Mouse (Mus musculus) lung, postnatal 0 days (tissue): ENCODE data around the gene Parp14. TPM values are rescaled to one million over a fixed set of nuclear protein-coding genes. Genes with fewer than 3 reads are reported as not detected.
"Not testable (repeated sequence)": the region's sequence is repeated elsewhere in the genome, so short reads cannot be mapped to it uniquely, and the experiment has no call there.

Experiments
- ATAC-seq: fragments of 200-750 bp; cut with Nextera tagmentation; 2 replicates; pipeline ENCODE4 v1.8.0; 2017; ENCODE audit warnings: moderate library complexity
- DNase-seq: peaks from one replicate; pipeline ENCODE4 v3.0.0-alpha.2; 2016; ENCODE audit warnings: low spot score
- H3K27ac ChIP-seq: fragments of 300-500 bp; sonication (generic); 2 replicates; pipeline ENCODE4 v1.5.1; 2014; ENCODE audit warnings: antibody characterized with exemption, mild to moderate bottlenecking, low read length, mixed read lengths
- H3K27me3 ChIP-seq: fragments of 300-500 bp; sonication (generic); replicated peaks from 2 replicates; pipeline ENCODE4 v1.6.1; 2014; ENCODE audit warnings: low read length, mixed read lengths; ENCODE audit not compliant: insufficient read depth
- H3K36me3 ChIP-seq: fragments of 300-500 bp; sonication (generic); 2 replicates; pipeline ENCODE4 v1.6.1; 2014; ENCODE audit warnings: low read length, mixed read lengths; ENCODE audit not compliant: insufficient read depth
- H3K4me1 ChIP-seq: fragments of 300-500 bp; sonication (generic); 2 replicates; pipeline ENCODE4 v1.6.1; 2014; ENCODE audit warnings: antibody characterized with exemption, low read depth, low read length, mixed read lengths; ENCODE audit not compliant: insufficient read depth
- H3K4me2 ChIP-seq: fragments of 300-500 bp; sonication (generic); replicated peaks from 2 replicates; pipeline ENCODE4 v1.6.1; 2014; ENCODE audit warnings: low read depth, mild to moderate bottlenecking, low read length, moderate library complexity, mixed read lengths
- H3K4me3 ChIP-seq: fragments of 300-500 bp; sonication (generic); 2 replicates; pipeline ENCODE4 v1.5.1; 2014; ENCODE audit warnings: low read depth, low read length
- H3K9ac ChIP-seq: fragments of 300-500 bp; sonication (generic); replicated peaks from 2 replicates; pipeline ENCODE4 v1.6.1; 2014; ENCODE audit warnings: low read depth, mild to moderate bottlenecking
- H3K9me3 ChIP-seq: fragments of 300-500 bp; sonication (generic); 2 replicates; pipeline ENCODE4 v1.6.1; 2016; ENCODE audit warnings: low read length, mixed read lengths
- CTCF ChIP-seq: IDR thresholded peaks from 2 replicates; pipeline ENCODE4 v1.5.1; 2016; ENCODE audit warnings: antibody characterized with exemption, mild to moderate bottlenecking
- EP300 ChIP-seq: IDR thresholded peaks from 2 replicates; pipeline ENCODE4 v1.6.1; 2016; ENCODE audit warnings: antibody characterized with exemption, mild to moderate bottlenecking, control low read depth
- WGBS: fragments of 180-500 bp; shearing (Covaris S2); extraction: QIAGEN DNeasy Blood & Tissue Kit; methylation state at CpG from one replicate; pipeline ENCODE4 v1.1.7; 2014; 5-methylcytosine and 5-hydroxymethylcytosine counted together
- polyA plus RNA-seq: library from polyadenylated mRNA; unstranded; fragments of >200 nt; fragmentation: Nextera tagmentation; extraction: Ambion mirVana; gene quantifications from 2 replicates; pipeline ENCODE4 v1.2.1, GENCODE M21; 2015

The Parp14 gene
- polyA plus RNA-seq, 1 experiment from 2014 or later = 2.9 TPM

DNA sequence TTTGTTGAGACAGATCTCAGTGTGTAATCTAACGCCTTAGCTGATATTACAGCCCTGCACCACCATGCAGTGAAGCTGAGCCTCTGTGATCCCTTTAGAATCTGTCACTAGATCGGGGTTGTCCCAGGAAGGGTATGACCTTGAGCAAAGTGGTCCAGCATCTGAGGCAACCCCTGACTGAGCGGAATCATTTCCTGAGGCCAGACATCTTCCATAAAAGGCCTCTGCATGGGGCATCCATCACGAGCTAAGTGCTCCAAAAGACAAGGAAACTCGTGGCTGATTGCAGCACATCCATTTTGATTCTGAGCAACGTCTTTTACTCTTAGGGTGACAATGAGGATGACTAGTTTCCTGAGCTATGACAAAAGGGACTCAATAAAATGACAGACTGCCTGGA lies 23.7 kb upstream of the Parp14 start:
- no peaks in the 10 kb centered on the region for H3K36me3 ChIP-seq
- no peak overlapping the region for H3K4me3 ChIP-seq
- H3K27me3 ChIP-seq = no peaks in the 10 kb centered on the region
- 50% methylated on average over 6 of the region's 6 CpGs for WGBS
- H3K27ac ChIP-seq = no peak overlapping the region
- no peak overlapping the region for H3K4me2 ChIP-seq
- no peaks in the 10 kb centered on the region for H3K9me3 ChIP-seq
- TF ChIP-seq CTCF = no peak
- TF ChIP-seq EP300 = no peak
- DNase-seq = no peak
- no peak for ATAC-seq
- no peak overlapping the region for H3K9ac ChIP-seq
- H3K4me1 ChIP-seq = no peaks in the 10 kb centered on the region

DNA sequence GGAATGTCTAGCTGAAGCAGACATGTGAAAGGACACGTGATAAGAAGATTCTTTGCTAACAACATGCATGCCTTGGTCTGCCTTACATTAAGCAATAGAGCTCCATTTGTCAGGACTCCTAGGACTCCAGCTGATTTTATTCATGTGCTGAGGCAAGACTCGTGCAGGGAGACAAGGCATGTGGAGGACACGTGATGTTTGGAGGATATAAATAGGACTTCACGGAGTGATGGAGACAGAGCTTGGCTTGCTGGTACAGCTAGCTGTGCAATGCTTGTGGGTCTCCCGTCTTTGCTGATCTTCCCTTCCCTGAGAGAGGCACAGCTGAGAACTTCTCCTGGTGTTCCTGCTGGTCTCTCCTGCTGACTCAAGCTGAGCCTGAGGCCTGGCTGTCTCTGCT lies 20.3 kb upstream of the Parp14 start:
- 61% methylated on average over 5 of the region's 5 CpGs for WGBS
- not testable (repeated sequence) for H3K9ac ChIP-seq, H3K4me3 ChIP-seq, H3K27me3 ChIP-seq, H3K36me3 ChIP-seq, H3K27ac ChIP-seq, H3K9me3 ChIP-seq, H3K4me1 ChIP-seq, ATAC-seq, H3K4me2 ChIP-seq
- DNase-seq = peak; percentile 15

DNA sequence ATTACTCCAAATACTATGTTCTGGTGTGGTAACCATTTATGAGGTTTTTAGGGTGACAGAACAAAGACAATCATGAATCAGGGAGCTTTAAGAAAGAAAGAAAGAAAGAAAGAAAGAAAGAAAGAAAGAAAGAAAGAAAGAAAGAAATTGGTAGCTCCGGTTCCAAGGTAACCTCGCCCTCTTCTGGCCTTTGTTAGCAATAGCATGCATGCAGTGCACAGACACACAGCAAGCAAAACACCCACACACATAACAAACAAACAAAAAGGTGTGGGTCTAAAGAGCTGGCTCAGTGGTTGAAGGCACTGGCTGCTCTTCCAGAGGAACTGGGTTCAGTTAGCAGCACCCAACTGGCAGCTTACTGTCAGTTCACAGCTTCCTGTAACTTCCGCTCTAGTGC lies 19.3 kb upstream of the Parp14 start:
- H3K9me3 ChIP-seq = no peaks in the 10 kb centered on the region
- ATAC-seq (no peak), DNase-seq (no peak)
- no peak for TF ChIP-seq EP300
- TF ChIP-seq CTCF = peak; percentile 60
- no peaks in the 10 kb centered on the region for H3K27me3 ChIP-seq
- no peaks in the 10 kb centered on the region for H3K4me1 ChIP-seq
- H3K4me2 ChIP-seq = no peak overlapping the region
- WGBS = 70% methylated on average over 3 of the region's 3 CpGs
- no peak overlapping the region for H3K27ac ChIP-seq
- no peak overlapping the region for H3K4me3 ChIP-seq
- no peaks in the 10 kb centered on the region for H3K36me3 ChIP-seq
- no peak overlapping the region for H3K9ac ChIP-seq

DNA sequence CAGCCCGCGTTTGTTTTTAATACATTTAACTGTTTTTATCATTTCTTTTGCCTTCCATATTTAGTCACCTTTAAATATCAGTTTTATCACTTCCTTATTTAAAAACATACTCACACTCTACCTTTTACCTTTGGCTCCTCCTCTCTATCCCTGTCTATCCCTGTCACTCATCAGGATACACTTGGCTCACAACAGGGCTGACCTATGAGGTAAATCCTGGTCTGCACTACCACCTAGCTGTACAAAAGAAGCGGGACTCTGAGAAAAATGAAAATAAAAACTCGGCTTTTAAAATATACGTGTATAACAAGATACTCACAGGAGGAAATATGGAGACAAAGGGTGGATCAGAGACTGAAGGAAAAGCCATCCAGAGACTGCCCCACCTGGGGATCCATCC lies 17.6 kb upstream of the Parp14 start:
- H3K27me3 ChIP-seq = no peaks in the 10 kb centered on the region
- WGBS = 85% methylated on average over 5 of the region's 5 CpGs

DNA sequence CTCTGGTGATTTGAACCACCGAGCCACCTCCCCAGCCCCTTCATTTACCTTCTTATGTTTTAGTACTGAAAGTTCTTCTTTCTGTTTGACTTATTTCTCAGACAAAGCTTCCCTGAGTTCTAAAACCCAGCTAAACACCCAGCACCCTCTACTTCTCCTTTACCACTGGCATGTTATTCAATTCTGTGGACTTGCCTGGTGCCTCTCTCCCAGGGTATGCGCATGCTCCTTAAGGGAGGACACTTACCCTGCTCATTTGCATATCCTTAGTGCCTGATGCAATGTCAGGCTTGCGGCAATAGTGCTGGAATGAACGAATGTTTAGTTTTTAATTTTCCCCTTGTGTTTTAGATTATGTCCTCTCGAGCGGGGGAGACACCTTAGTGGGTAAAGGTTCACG lies 16.8 kb upstream of the Parp14 start:
- 67% methylated on average over 7 of the region's 7 CpGs for WGBS
- Histone ChIP-seq H3K27me3 (no peaks in the 10 kb centered on the region), H3K4me1 (no peaks in the 10 kb centered on the region)

More for the DNA sequence above, 17.6 kb upstream of the Parp14 start:
- no peak overlapping the region for H3K27ac ChIP-seq
- H3K4me1 ChIP-seq = no peaks in the 10 kb centered on the region
- no peak for TF ChIP-seq CTCF
- no peak for TF ChIP-seq EP300
- H3K9me3 ChIP-seq = no peaks in the 10 kb centered on the region
- no peaks in the 10 kb centered on the region for H3K36me3 ChIP-seq
- H3K4me3 ChIP-seq = no peak overlapping the region
- no peak for ATAC-seq
- H3K4me2 ChIP-seq = no peak overlapping the region
- DNase-seq = no peak
- H3K9ac ChIP-seq = no peak overlapping the region

DNA sequence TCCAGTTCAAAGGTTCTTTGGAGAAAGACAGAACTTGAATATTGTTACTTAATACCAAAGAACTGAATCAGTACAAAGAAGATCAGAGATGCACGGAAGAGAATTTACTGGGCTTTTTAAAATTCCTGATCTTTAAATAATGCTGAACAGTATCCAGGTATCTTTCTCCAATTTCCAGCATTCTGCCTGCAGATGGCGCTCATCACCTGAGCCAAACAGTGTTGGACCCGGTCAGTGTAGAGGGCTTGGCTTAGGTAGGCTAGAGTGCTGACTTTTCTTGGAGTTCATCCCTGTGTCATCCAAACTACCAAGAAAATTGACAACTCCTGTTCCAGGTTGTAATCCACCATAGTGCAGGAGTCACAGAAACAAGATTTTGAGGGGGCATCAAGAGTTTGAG lies 3.1 kb upstream of the Parp14 start:
- Histone ChIP-seq H3K4me3 (no peak overlapping the region), H3K27ac (no peak overlapping the region), H3K9me3 (no peaks in the 10 kb centered on the region), H3K9ac (no peak overlapping the region), H3K4me1 (peaks cover 6% of the 10 kb centered on the region; the same call in 1 of the 2 replicates), H3K27me3 (no peaks in the 10 kb centered on the region), H3K4me2 (no peak overlapping the region), H3K36me3 (no peaks in the 10 kb centered on the region)
- TF ChIP-seq EP300 = no peak
- peak; percentile 82 for TF ChIP-seq CTCF
- peak; percentile 70 for DNase-seq
- ATAC-seq = peak; percentile 59; the same call in 1 of the 2 replicates
- WGBS = 28% methylated on average over 3 of the region's 3 CpGs

More for the DNA sequence above, 16.8 kb upstream of the Parp14 start:
- ATAC-seq (no peak), DNase-seq (peak; percentile 26)
- no peak for TF ChIP-seq CTCF
- TF ChIP-seq EP300 = no peak
- Histone ChIP-seq H3K27ac (no peak overlapping the region), H3K36me3 (no peaks in the 10 kb centered on the region), H3K4me2 (no peak overlapping the region), H3K9me3 (no peaks in the 10 kb centered on the region), H3K4me3 (no peak overlapping the region), H3K9ac (no peak overlapping the region)

DNA sequence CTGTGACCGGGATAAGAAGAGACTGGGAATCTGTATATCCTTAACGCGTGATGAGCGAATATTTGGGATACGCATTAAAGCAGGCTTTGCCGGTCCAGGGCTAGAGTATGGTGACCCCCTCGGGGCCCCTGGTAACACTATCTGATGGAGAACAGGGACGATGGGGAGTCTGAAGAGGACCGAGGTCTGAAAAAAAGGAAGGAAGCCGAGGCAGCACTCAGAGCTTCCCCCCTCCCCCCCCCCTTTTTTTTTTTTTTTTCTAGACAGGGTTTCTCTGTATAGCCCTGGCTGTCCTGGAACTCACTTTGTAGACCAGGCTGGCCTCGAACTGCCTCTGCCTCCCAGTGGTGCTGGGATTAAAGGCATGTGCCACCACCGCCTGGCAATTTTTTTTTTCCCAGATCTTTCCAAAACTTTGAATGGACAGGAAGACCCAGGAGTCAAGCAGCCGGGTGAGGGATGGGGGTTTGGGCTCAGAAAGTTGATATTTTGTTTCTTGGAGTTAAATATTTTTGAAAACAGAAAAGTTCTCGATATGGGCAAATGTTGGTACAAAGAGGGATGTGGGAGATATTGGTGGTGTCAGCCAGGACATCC lies 1.2 kb upstream of the Parp14 start:
- DNase-seq (peak; percentile 6), ATAC-seq (no peak)
- Histone ChIP-seq H3K36me3 (no peaks in the 10 kb centered on the region), H3K9ac (no peak overlapping the region), H3K4me3 (peak overlapping the region; percentile 91; the same call in 1 of the 2 replicates), H3K4me2 (peak overlapping the region; percentile 70), H3K27me3 (no peaks in the 10 kb centered on the region), H3K9me3 (no peaks in the 10 kb centered on the region), H3K4me1 (peaks cover 11% of the 10 kb centered on the region), H3K27ac (no peak overlapping the region)
- TF ChIP-seq EP300 = no peak
- TF ChIP-seq CTCF = no peak
- WGBS = 26% methylated on average over 14 of the region's 14 CpGs
